Mouse (Mus musculus) cerebellum, postnatal 10 days (tissue): ENCODE data around the gene Prr5l.

ENCODE experiments used
- DNase-seq, 2 experiments: peaks; one replicate each; pipeline ENCODE4 v3.0.0; 2021; ENCODE audit warnings: mixed read lengths in 2 of 2

Gene Prr5l

DNA sequence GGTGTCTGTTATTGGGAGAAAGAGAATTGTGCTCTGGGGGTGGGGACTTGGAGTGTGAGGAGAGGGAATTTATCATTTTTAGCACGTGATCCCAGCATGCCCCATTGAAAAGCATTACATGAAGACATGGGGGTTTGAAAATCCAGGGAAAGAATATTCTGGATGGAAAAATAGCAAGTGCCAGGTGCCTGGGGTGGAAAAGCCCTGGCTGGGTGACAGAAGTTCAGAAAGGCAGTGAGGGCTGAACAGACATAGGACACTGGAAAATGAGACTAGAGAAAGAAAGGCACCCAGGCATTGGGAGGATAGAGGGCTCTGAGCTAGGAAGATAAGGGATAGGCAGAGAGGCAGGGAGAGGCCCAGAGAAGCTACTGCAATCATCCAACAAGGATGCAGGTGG, 62.0 kb downstream of the Prr5l start:
- peak; percentile 48 to 56 for DNase-seq

- DNase-seq, result no peak
Observed at GRCm38 (mm10) chr2:101818986-101819764, 63.7 kb downstream of the Prr5l start.

- no peak for DNase-seq
Observed at GRCm38 (mm10) chr2:101816646-101817308, 66.0 kb downstream of the Prr5l start.

DNA sequence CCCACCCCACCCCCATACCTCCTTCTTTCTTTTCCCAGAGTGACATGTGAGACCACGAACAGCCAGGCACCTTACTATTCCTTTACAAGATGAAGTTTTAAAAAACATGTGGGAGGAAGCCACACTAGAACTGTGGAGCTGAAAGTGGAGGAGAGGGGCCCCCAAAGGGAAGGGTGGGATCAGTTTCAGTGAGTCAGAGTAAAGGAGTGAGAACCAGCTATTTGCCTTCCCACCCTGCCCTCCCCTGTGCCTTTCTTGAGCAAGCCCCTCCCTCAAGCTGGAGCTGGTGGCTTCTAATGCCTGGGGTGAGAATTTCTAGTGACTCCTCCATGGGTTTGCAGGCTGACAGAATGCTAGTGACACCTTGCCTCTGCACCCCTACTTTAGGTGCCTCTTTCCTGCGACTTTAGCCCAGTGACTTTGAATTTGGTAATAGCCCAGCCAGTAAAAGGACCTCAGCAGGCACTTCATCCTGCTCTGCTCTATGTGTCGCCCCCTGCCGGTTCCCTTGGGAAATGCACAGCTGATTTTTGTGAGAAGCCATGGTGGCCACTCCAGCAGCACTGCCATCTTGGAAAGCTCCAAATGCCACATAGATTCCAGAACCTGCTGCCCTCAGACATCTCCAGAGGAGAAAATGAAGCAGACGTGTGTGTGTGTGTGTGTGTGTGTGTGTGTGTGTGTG, 67.4 kb downstream of the Prr5l start:
- DNase-seq, result peak; percentile 40 to 48

- no peak for DNase-seq
Observed at GRCm38 (mm10) chr2:101814272-101814625, 68.6 kb downstream of the Prr5l start.

GRCm38 (mm10) chr2:101813581-101814271, 69.1 kb downstream of the Prr5l start:
- DNase-seq, result no peak

GRCm38 (mm10) chr2:101811925-101812324, 70.9 kb downstream of the Prr5l start:
- DNase-seq, result no peak

DNA sequence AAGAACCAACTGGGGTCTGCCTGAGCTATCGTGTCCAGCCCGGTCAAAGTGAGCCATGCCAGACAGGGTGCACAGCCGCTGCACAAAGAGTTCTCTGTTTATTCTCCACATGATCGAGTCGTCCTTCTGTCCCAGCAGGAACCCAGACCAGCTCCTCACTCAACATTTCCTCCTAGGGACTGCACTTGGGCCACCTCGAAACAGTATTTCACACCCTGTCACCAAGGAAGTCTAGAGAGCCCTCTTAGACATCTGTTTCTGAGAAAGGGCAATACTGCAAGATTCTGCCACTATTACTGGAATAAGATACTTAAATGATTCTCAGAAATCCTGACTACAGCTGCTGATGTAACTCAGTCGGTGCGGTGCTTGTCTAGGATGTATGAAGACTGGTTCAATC, 72.1 kb downstream of the Prr5l start:
- DNase-seq, result no peak

GRCm38 (mm10) chr2:101809640-101810305, 73.1 kb downstream of the Prr5l start:
- DNase-seq, result no peak

GRCm38 (mm10) chr2:101807756-101808155, 75.1 kb downstream of the Prr5l start:
- no peak for DNase-seq

DNA sequence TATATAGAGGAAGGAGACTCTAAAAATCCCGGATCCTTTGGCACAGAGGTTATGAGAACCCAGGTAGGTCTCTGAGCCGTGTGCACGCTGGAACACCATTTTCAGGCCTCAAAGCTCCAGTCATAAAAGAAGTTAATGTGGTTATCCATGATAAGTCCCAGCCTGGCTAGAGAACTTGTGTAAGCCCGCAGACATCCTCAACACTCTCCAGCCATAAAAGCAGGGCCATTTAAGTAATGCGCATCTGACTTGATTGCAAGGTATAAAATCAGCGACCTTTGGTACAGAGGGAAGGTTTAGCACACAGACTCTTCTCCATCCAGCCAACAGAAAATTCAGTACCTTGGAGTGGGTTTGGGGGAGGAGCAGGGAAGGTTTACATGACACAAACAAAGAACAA, 80.6 kb downstream of the Prr5l start:
- DNase-seq, result no peak

- no peak for DNase-seq
Observed at GRCm38 (mm10) chr2:101797901-101798250, 85.0 kb downstream of the Prr5l start.

DNA sequence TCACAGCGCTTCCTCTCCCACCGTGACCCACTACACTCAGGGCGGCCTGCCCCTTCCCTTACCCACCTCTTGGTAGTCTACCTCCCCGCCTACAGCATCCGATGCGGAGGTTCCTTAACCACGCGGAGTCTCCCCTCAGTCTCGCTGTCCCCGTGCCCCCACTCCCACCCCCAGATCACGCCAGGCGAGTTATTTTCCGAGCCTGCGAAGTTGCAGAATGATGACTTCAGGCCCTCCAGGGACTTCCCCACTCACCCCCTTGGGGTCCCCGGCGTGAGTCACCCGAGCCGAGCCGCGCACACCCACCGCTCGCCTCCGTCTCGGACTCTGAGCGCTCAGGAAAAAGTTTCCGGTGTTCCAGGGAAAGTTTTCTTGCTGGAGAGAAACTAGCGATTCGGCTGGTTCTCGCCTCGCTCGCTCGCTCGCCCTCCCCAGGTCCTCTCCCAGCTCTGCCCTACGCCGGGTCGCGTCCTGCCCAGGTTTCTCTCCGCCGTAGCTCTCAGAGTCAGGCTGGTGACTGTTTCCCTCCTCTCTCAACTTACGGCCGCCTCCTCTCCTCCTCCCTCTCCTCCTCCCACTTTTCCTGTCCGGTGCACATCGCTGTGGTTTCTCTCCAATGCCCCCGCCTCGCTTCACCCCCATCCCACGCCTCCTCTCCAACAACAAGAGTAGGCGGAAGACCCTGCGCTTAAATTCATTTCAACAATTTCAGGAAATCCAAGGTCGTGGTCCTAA, 85.5 kb downstream of the Prr5l start:
- peak; percentile 24 to 26 for DNase-seq

- DNase-seq, result peak; percentile 83 to 85
Observed at GRCm38 (mm10) chr2:101796287-101797115, 86.3 kb downstream of the Prr5l start.

GRCm38 (mm10) chr2:101792130-101792529, 90.7 kb downstream of the Prr5l start:
- no peak for DNase-seq

DNA sequence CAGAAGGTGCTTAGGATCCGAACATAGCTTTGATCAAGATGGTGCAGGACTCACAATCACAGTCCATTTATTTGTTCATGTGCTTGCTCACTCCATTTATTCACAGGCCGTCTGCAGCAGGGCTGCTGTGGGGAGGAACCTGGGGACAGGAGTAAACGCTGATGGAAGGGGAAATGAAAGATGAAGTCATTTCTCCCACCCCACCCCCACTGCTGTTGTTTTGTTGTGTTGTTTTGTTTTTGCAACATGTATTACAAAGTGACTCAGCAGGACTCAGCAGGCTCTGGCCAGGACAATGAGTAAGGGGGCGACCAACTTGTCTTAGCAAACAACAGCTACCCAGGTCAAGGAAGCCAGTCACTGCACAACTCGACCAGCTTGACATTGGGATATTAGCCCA, 99.6 kb downstream of the Prr5l start:
- DNase-seq, result no peak

- no peak for DNase-seq
Observed at GRCm38 (mm10) chr2:101781357-101781777, 101.5 kb downstream of the Prr5l start.

- no peak for DNase-seq
Observed at GRCm38 (mm10) chr2:101778080-101778479, 104.7 kb downstream of the Prr5l start.

GRCm38 (mm10) chr2:101763503-101763902, 119.3 kb downstream of the Prr5l start:
- no peak for DNase-seq

DNA sequence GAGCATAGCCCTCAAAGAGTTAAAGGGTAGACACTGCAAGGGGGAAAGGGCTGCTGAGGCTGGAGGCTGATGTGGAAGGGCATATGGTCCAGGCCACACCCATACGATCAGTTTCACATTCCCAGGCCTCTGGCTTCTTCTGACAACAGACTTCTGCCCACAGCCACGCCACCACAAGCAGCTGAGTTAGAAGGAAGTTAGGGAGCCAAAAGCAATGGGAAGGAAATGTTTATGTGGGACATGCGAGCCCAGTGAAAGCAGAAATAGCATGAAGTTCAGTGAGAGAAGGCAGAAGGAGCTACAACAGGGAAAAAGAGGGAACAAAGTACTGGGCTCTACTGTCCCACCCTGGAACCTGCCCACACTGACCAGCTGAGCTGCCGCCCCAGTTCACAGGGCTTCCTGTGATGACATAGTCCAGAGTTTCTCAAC, 119.9 kb downstream of the Prr5l start:
- DNase-seq, result no peak

GRCm38 (mm10) chr2:101762405-101762804, 120.4 kb downstream of the Prr5l start:
- no peak for DNase-seq
